Mouse (Mus musculus) telencephalon, adult 2 months (tissue): ENCODE data around the gene Pard6a.

ENCODE experiments used
- DNase-seq: peaks from one replicate; pipeline ENCODE4 v3.0.0-alpha.2; 2011; ENCODE audit warnings: low read depth, low spot score

Gene Pard6a

GRCm38 (mm10) chr8:105700566-105700965 lies 382 bp upstream of the Pard6a start:
- DNase-seq: peak; percentile 50

- no peak for DNase-seq
These were observed 1.1 kb downstream of the Pard6a start for GRCm38 (mm10) chr8:105702001-105702401.

- DNase-seq: no peak
These were observed 1.9 kb downstream of the Pard6a start for GRCm38 (mm10) chr8:105702731-105703415.

GRCm38 (mm10) chr8:105704146-105704812 lies 3.3 kb downstream of the Pard6a start:
- DNase-seq: no peak

GRCm38 (mm10) chr8:105704955-105705354 lies 4.0 kb downstream of the Pard6a start:
- no peak for DNase-seq

- no peak for DNase-seq
These were observed 5.5 kb downstream of the Pard6a start for GRCm38 (mm10) chr8:105706426-105706825.

- DNase-seq: peak; percentile 91
These were observed 6.8 kb downstream of the Pard6a start, which contains the start of the genes 4933405L10Rik and Enkd1 for GRCm38 (mm10) chr8:105707498-105708403. TSS of gene 4933405L10Rik (plus strand) at chr8:105707655. TSS of gene Enkd1 (minus strand) at chr8:105708210.

GRCm38 (mm10) chr8:105708675-105709074 lies 7.7 kb downstream of the Pard6a start:
- no peak for DNase-seq

GRCm38 (mm10) chr8:105709317-105709716 lies 8.4 kb downstream of the Pard6a start:
- no peak for DNase-seq

- no peak for DNase-seq
These were observed 11.3 kb downstream of the Pard6a start for GRCm38 (mm10) chr8:105712286-105712685.

GRCm38 (mm10) chr8:105714139-105714538 lies 13.2 kb downstream of the Pard6a start:
- peak; percentile 52 for DNase-seq

- DNase-seq: no peak
These were observed 14.1 kb downstream of the Pard6a start for GRCm38 (mm10) chr8:105715042-105715441.

- DNase-seq: no peak
These were observed 15.5 kb downstream of the Pard6a start for GRCm38 (mm10) chr8:105716302-105716945.

- no peak for DNase-seq
These were observed 18.7 kb downstream of the Pard6a start for GRCm38 (mm10) chr8:105719637-105720036.

- DNase-seq: no peak
These were observed 21.9 kb downstream of the Pard6a start for GRCm38 (mm10) chr8:105722861-105723260.

- DNase-seq: no peak
These were observed 24.8 kb downstream of the Pard6a start for GRCm38 (mm10) chr8:105725726-105726125.

- no peak for DNase-seq
These were observed 26.6 kb downstream of the Pard6a start for GRCm38 (mm10) chr8:105727397-105728124.

GRCm38 (mm10) chr8:105732186-105732585 lies 31.2 kb downstream of the Pard6a start:
- DNase-seq: no peak

- no peak for DNase-seq
These were observed 38.3 kb downstream of the Pard6a start for GRCm38 (mm10) chr8:105739216-105739615.

GRCm38 (mm10) chr8:105743301-105743700 lies 42.4 kb downstream of the Pard6a start:
- DNase-seq: no peak

GRCm38 (mm10) chr8:105750606-105751005 lies 49.7 kb downstream of the Pard6a start:
- DNase-seq: no peak
